Mouse (Mus musculus) forelimb bud, embryonic 11.5 days (tissue): ENCODE results near the gene Zmynd10.
"Not testable (repeated sequence)": the region's sequence is repeated elsewhere in the genome, so short reads cannot be mapped to it uniquely, and the experiment has no call there.

Experiments
- DNase-seq: peaks from one replicate; pipeline ENCODE4 v3.0.0-alpha.2; 2012; ENCODE audit warnings: low read depth, low spot score

Zmynd10 gene

GRCm38 (mm10) chr9:107555701-107556100 lies 8.6 kb downstream of the Zmynd10 start:
- DNase-seq: no peak

- no peak for DNase-seq
These were observed 9.2 kb downstream of the Zmynd10 start for GRCm38 (mm10) chr9:107556346-107556745.

- DNase-seq: peak; percentile 93
These were observed 16.0 kb downstream of the Zmynd10 start, which contains the start of gene Tusc2 for GRCm38 (mm10) chr9:107563029-107563581. Gene Tusc2, plus strand, starts transcription at chr9:107563255.

- DNase-seq: not testable (repeated sequence)
These were observed 18.5 kb downstream of the Zmynd10 start for GRCm38 (mm10) chr9:107565556-107565955.

- DNase-seq: peak; percentile 75
These were observed 19.1 kb downstream of the Zmynd10 start for GRCm38 (mm10) chr9:107566041-107566709.

- DNase-seq: no peak
These were observed 19.8 kb downstream of the Zmynd10 start for GRCm38 (mm10) chr9:107566855-107567254.

- DNase-seq: no peak
These were observed 20.7 kb downstream of the Zmynd10 start, which contains the start of gene Hyal2 for GRCm38 (mm10) chr9:107567702-107568319. Gene Hyal2, plus strand, starts transcription at chr9:107567945.

- peak; percentile 89 for DNase-seq
These were observed 21.5 kb downstream of the Zmynd10 start for GRCm38 (mm10) chr9:107568331-107569261.

- no peak for DNase-seq
These were observed 22.2 kb downstream of the Zmynd10 start for GRCm38 (mm10) chr9:107569270-107569669.

GRCm38 (mm10) chr9:107570016-107570415 lies 22.9 kb downstream of the Zmynd10 start:
- DNase-seq: no peak

- DNase-seq: no peak
These were observed 23.7 kb downstream of the Zmynd10 start for GRCm38 (mm10) chr9:107570845-107571244.

GRCm38 (mm10) chr9:107571534-107572326 lies 24.6 kb downstream of the Zmynd10 start:
- no peak for DNase-seq

GRCm38 (mm10) chr9:107572327-107572662 lies 25.2 kb downstream of the Zmynd10 start:
- no peak for DNase-seq

GRCm38 (mm10) chr9:107573774-107574173 lies 26.7 kb downstream of the Zmynd10 start:
- DNase-seq: not testable (repeated sequence)

- DNase-seq: no peak
These were observed 28.7 kb downstream of the Zmynd10 start for GRCm38 (mm10) chr9:107575579-107576356.

GRCm38 (mm10) chr9:107576357-107577107 lies 29.4 kb downstream of the Zmynd10 start, which contains the start of gene Hyal1:
Gene Hyal1, plus strand, starts transcription at chr9:107576927.
- DNase-seq: peak; percentile 70

GRCm38 (mm10) chr9:107577871-107578270 lies 30.8 kb downstream of the Zmynd10 start:
- no peak for DNase-seq

- no peak for DNase-seq
These were observed 31.5 kb downstream of the Zmynd10 start, which contains the start of gene Naa80 for GRCm38 (mm10) chr9:107578587-107578986. Gene Naa80, plus strand, starts transcription at chr9:107578887.
